Mouse (Mus musculus) heart, adult 2 months (tissue): Measurements from ENCODE around the gene Olfr1509. TPM values are rescaled to one million over a fixed set of nuclear protein-coding genes. Genes with fewer than 3 reads are reported as not detected.
"Not testable (repeated sequence)": the region's sequence is repeated elsewhere in the genome, so short reads cannot be mapped to it uniquely, and the experiment has no call there.

ENCODE experiments used
- DNase-seq, 2 experiments: peaks; one replicate each; pipeline ENCODE4 v3.0.0; 2021
- H3K27ac ChIP-seq: fragments of 200-600 bp; 2 replicates; pipeline ENCODE4 v1.8.1; 2022
- H3K27me3 ChIP-seq: fragments of 200-500 bp; 2 replicates; pipeline ENCODE4 v1.6.1; 2012; ENCODE audit warnings: mild to moderate bottlenecking, low read length, inconsistent platforms, mixed read lengths; ENCODE audit not compliant: control insufficient read depth, insufficient read depth
- H3K36me3 ChIP-seq: fragments of 200-500 bp; 2 replicates; pipeline ENCODE4 v1.6.1; 2012; ENCODE audit warnings: low read length, inconsistent platforms; ENCODE audit not compliant: control insufficient read depth, insufficient read depth
- H3K4me1 ChIP-seq: fragments of 200-500 bp; 2 replicates; pipeline ENCODE4 v1.6.1; 2011; ENCODE audit warnings: low read length; ENCODE audit not compliant: control insufficient read depth, insufficient read depth
- H3K4me3 ChIP-seq: fragments of 200-600 bp; 2 replicates; pipeline ENCODE4 v1.8.1; 2022
- H3K79me2 ChIP-seq: fragments of 200-500 bp; replicated peaks from 2 replicates; pipeline ENCODE4 v1.6.1; 2012; ENCODE audit warnings: mild to moderate bottlenecking, inconsistent platforms, low read length, moderate library complexity, mixed read lengths; ENCODE audit not compliant: control insufficient read depth, insufficient read depth
- H3K9ac ChIP-seq: fragments of 200-500 bp; 2 replicates; pipeline ENCODE4 v1.6.1; 2012; ENCODE audit warnings: low read depth, mild to moderate bottlenecking, control low read depth, inconsistent platforms, low read length, mixed read lengths
- CTCF ChIP-seq: fragments of 200-600 bp; IDR thresholded peaks from 2 replicates; pipeline ENCODE4 v1.8.1; 2022; ENCODE audit warnings: antibody characterized with exemption, mild to moderate bottlenecking, moderate library complexity
- EP300 ChIP-seq: fragments of 200-500 bp; IDR thresholded peaks from 2 replicates; pipeline ENCODE4 v1.6.1; 2011; ENCODE audit warnings: low read depth, low read length, control low read depth; ENCODE audit not compliant: insufficient read depth
- POLR2A ChIP-seq: fragments of 200-500 bp; IDR thresholded peaks from 2 replicates; pipeline ENCODE4 v1.6.1; 2011; ENCODE audit warnings: mild to moderate bottlenecking, low read depth, low read length, control low read depth; ENCODE audit not compliant: insufficient read depth
- WGBS: fragments of 180-500 bp; shearing (Covaris S2); methylation state at CpG from one replicate; pipeline ENCODE4 v1.1.7; 2018; 5-methylcytosine and 5-hydroxymethylcytosine counted together
- intact Hi-C: fragments of 180-260 bp; cut with DNase I; formaldehyde crosslinking; loops from one replicate; pipeline ENCODE4 v1.15.1; 2025
- long read RNA-seq: library from polyadenylated mRNA; stranded (forward); transcript quantifications from one replicate; pipeline ENCODE4 v2.0.0, GENCODE M21; 2021
- polyA plus RNA-seq: library from polyadenylated mRNA; depleted of rRNA; stranded (reverse); fragments of >200 nt; gene quantifications from 2 replicates; pipeline ENCODE4 v1.2.3, GENCODE M21; 2012; rRNA removed
- total RNA-seq, 2 experiments: library from RNA; stranded (reverse); gene quantifications; 2 replicates each; pipeline ENCODE4 v1.2.3; 2021

Olfr1509 gene
- total RNA-seq, result not detected
- polyA plus RNA-seq, result not detected in 2 replicates
- long read RNA-seq, result 0 reads

DNA sequence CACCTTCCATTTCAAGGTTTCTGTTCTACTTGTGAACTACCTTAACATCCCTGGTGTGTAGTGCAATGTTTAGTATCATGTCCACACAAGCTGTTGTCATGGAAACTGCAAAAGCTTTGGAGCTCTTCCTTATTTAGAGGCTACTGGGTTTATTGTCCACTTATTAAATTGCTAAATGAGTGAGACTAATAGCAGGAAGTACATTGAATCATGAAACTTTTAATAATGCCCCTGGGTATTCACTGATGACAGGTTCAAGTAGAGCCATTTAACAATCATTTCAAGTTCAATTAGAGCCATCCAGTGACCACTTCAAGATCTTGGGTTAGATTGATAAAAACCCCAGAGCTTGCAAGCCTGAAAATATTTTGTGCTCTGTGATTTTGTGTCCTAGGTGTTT lies at the start of gene Olfr1509:
TSS of gene Olfr1509 (plus strand) at position 301 of the 400 bp plus-strand sequence.
- Histone ChIP-seq H3K79me2 (no peaks in the 10 kb centered on the region), H3K4me3 (no peak within 1 kb of the TSS), H3K36me3 (no peaks in the 10 kb centered on the region), H3K9ac (no peak within 1 kb of the TSS), H3K27ac (no peak within 1 kb of the TSS), H3K4me1 (no peaks in the 10 kb centered on the region), H3K27me3 (no peaks in the 10 kb centered on the region)
- TF ChIP-seq CTCF (no peak), EP300 (no peak), POLR2A (no peak)
- intact Hi-C loops, result no loop called here
- no peak for DNase-seq

DNA sequence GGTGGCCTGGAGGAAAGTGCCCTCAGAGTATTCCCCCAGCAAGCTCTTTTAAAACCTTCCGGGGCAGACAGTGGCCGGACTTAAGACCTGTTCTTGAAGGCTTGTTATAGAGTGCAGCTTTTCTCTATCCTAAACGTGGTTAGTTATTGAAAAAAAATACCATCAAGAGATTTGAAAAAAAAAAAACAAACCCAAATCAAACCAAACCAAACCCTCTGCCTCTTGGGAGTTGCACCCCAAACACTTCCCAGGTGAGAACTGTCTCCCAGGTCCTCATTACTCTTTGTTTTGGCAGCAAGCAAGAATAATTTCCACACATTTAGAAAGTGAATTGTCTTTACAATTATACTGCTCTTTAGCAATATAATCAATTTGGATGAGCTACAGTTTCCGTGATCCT lies 45.5 kb upstream of the Olfr1509 start, which contains the start of gene Olfr1511:
TSS of gene Olfr1511 (minus strand) at position 101 of the 400 bp plus-strand sequence.
- Histone ChIP-seq H3K27me3 (no peaks in the 10 kb centered on the region), H3K79me2 (no peaks in the 10 kb centered on the region), H3K9ac (no peak within 1 kb of the TSS), H3K27ac (no peak within 1 kb of the TSS), H3K4me1 (no peaks in the 10 kb centered on the region), H3K36me3 (no peaks in the 10 kb centered on the region), H3K4me3 (no peak within 1 kb of the TSS)
- 74% methylated on average over 4 of the region's 4 CpGs for WGBS
- DNase-seq, result no peak
- TF ChIP-seq EP300 (no peak), CTCF (no peak), POLR2A (no peak)
- intact Hi-C loops, result no loop called here

GRCm38 (mm10) chr14:52410142-52410919 lies 32.5 kb upstream of the Olfr1509 start:
- intact Hi-C loops, H3K9ac ChIP-seq, DNase-seq, H3K36me3 ChIP-seq, H3K27ac ChIP-seq, H3K79me2 ChIP-seq, H3K4me1 ChIP-seq, H3K4me3 ChIP-seq, H3K27me3 ChIP-seq: not testable (repeated sequence)
- 32% methylated on average over 7 of the region's 10 CpGs for WGBS

DNA sequence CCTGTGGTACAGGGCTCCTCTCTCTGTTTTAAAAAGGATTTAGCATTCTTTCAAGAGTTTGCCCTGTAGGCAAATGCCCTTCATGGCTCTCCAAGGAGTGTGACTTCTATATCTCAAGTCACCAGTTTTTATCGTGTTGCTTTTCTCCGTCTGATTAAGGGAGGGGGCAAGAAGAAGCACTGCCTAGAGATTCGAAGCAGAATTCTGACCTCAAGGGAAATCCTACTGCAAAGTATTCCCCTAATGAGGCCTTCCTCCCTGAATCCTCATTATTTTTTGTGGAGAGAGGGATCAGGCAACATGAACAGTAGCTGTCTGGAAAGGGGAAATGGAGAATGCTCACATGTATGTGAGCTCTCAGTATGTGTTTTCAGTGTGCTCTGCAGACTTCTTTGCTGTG lies 28.5 kb upstream of the Olfr1509 start, which contains the start of gene Olfr1510:
TSS of gene Olfr1510 (minus strand) at position 101 of the 400 bp plus-strand sequence.
- H3K4me1 ChIP-seq, result no peaks in the 10 kb centered on the region
- 74% methylated on average over 3 of the region's 3 CpGs for WGBS
- DNase-seq, result no peak

GRCm38 (mm10) chr14:52427686-52428085 lies 15.1 kb upstream of the Olfr1509 start:
- H3K36me3 ChIP-seq, result no peaks in the 10 kb centered on the region
- no peak overlapping the region for H3K9ac ChIP-seq
- DNase-seq, result no peak
- no peaks in the 10 kb centered on the region for H3K4me1 ChIP-seq
- H3K27ac ChIP-seq, result no peak overlapping the region
- H3K79me2 ChIP-seq, result no peaks in the 10 kb centered on the region
- 71% methylated on average over 1 of the region's 1 CpGs for WGBS
- TF ChIP-seq POLR2A, result no peak
- TF ChIP-seq EP300, result no peak
- TF ChIP-seq CTCF, result no peak
- intact Hi-C loops, result no loop called here
- H3K27me3 ChIP-seq, result no peaks in the 10 kb centered on the region
- no peak overlapping the region for H3K4me3 ChIP-seq

More for the DNA sequence above, 28.5 kb upstream of the Olfr1509 start, which contains the start of gene Olfr1510:
- Histone ChIP-seq H3K27ac (no peak within 1 kb of the TSS), H3K79me2 (no peaks in the 10 kb centered on the region), H3K4me3 (no peak within 1 kb of the TSS), H3K9ac (no peak within 1 kb of the TSS), H3K36me3 (no peaks in the 10 kb centered on the region), H3K27me3 (no peaks in the 10 kb centered on the region)
- intact Hi-C loops, result no loop called here
- TF ChIP-seq POLR2A, result no peak
- no peak for TF ChIP-seq EP300
- no peak for TF ChIP-seq CTCF

- Histone ChIP-seq H3K9ac (no peak overlapping the region), H3K4me1 (no peaks in the 10 kb centered on the region), H3K27me3 (no peaks in the 10 kb centered on the region), H3K36me3 (no peaks in the 10 kb centered on the region), H3K79me2 (no peaks in the 10 kb centered on the region), H3K4me3 (no peak overlapping the region), H3K27ac (no peak overlapping the region)
- TF ChIP-seq CTCF, result no peak
- TF ChIP-seq EP300, result no peak
- no peak for TF ChIP-seq POLR2A
- peak in 1 of 2 experiments; percentile 6 for DNase-seq
- intact Hi-C loops, result no loop called here
- 74% methylated on average over 8 of the region's 8 CpGs for WGBS
Measured at GRCm38 (mm10) chr14:52451138-52451537, 8.3 kb downstream of the Olfr1509 start.
